Mouse (Mus musculus) G1E (cell line): ENCODE data around the gene Drc3. TPM values are rescaled to one million over a fixed set of nuclear protein-coding genes. Genes with fewer than 3 reads are reported as not detected.

Source experiments
- ATAC-seq: 2 replicates; pipeline ENCODE4 v1.8.0; 2016; ENCODE audit warnings: mild to moderate bottlenecking; ENCODE audit not compliant: insufficient number of reproducible peaks, poor library complexity, low FRiP score, severe bottlenecking; ENCODE audit errors: extremely low read depth
- DNase-seq: peaks from one replicate; pipeline ENCODE4 v3.0.0; 2012; ENCODE audit warnings: low spot score
- H3K27me3 ChIP-seq: 2 replicates; pipeline ENCODE4 v1.6.1; 2012; ENCODE audit warnings: mild to moderate bottlenecking, low read length, inconsistent platforms; ENCODE audit not compliant: insufficient read depth
- H3K36me3 ChIP-seq: replicated peaks from 2 replicates; pipeline ENCODE3; 2012; ENCODE audit warnings: mild to moderate bottlenecking, inconsistent platforms
- H3K4me1 ChIP-seq: 2 replicates; pipeline ENCODE4 v1.6.1; 2012; ENCODE audit warnings: low read depth, low read length, inconsistent platforms, mixed read lengths; ENCODE audit not compliant: insufficient read depth
- H3K4me3 ChIP-seq: 2 replicates; pipeline ENCODE4 v1.5.1; 2012; ENCODE audit warnings: low read depth, mild to moderate bottlenecking, inconsistent platforms, low read length, moderate library complexity, mixed read lengths
- H3K9me3 ChIP-seq: replicated peaks from 2 replicates; pipeline ENCODE4 v1.6.1; 2012; ENCODE audit warnings: inconsistent platforms
- CTCF ChIP-seq: IDR thresholded peaks from 2 replicates; pipeline ENCODE4 v1.5.1; 2012; ENCODE audit warnings: low read depth, low read length, inconsistent platforms, mixed read lengths
- GATA1 ChIP-seq: IDR thresholded peaks from 2 replicates; pipeline ENCODE4 v1.6.1; 2012; ENCODE audit warnings: borderline replicate concordance, low read length, inconsistent platforms, mixed read lengths
- GATA2 ChIP-seq: IDR thresholded peaks from 2 replicates; pipeline ENCODE4 v1.6.1; 2012; ENCODE audit warnings: low read depth, low read length, inconsistent platforms, borderline replicate concordance
- POLR2AphosphoS5 ChIP-seq: IDR thresholded peaks from 2 replicates; pipeline ENCODE4 v1.6.1; 2012; ENCODE audit warnings: low read depth, low read length, inconsistent platforms; ENCODE audit not compliant: insufficient replicate concordance
- TAL1 ChIP-seq: conservative IDR thresholded peaks from 2 replicates; pipeline ENCODE4 v1.6.1; 2012; ENCODE audit warnings: low read depth, low read length, inconsistent platforms, mixed read lengths
- polyA plus RNA-seq: library from polyadenylated mRNA; stranded (reverse); fragments of >175 nt; gene quantifications from 2 replicates; pipeline ENCODE4 v1.2.3, GENCODE M21; 2012
- total RNA-seq, 2 experiments: library from RNA; stranded (forward) in 1 of 2; stranded (reverse) in 1 of 2; fragments of 200-1000 nt in 1 of 2; fragments of >200 nt in 1 of 2; fragmentation: Nextera tagmentation in 1 of 2; gene quantifications; 2 replicates each; pipeline ENCODE4 v1.2.3; 2014 to 2017

Drc3 gene
- total and polyA plus RNA-seq, 3 experiments, result 0.07 to 1.4 (median 1.1) TPM

DNA sequence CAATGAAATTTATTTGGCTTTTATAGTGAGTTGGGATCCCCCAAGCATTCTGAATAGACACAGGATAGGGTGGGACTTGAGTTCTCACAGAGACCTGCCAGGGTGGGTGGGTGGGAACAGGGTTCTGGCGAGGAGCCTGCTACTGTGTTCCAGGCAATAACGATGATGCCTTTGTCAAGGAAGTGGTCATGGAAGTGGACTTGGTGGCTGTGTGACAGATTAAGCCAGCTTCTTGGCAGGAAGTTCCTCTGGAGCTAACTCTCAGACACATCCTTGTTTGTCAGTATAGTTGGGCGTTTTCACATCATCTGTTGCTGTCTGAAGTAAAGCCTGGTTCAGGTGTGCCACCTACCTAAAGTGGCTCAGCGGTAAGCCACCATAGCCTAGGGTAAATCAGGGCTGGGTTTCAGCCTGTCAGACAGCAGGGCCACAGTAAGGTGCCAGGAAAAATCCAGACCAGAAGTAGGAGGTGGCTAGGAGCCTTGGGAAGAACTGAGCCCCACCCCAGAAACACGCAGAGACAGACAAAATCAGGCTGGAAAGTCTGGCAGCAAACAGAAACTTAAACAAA, 7.6 kb downstream of the Drc3 start:
- no peak for DNase-seq
- no peaks in the 10 kb centered on the region for H3K36me3 ChIP-seq
- no peaks in the 10 kb centered on the region for H3K4me1 ChIP-seq
- no peak overlapping the region for H3K4me3 ChIP-seq
- TF ChIP-seq GATA2 (no peak), GATA1 (no peak), TAL1 (no peak)
- no peaks in the 10 kb centered on the region for H3K9me3 ChIP-seq
- H3K27me3 ChIP-seq, result peaks cover 41% of the 10 kb centered on the region
- ATAC-seq, result no peak

DNA sequence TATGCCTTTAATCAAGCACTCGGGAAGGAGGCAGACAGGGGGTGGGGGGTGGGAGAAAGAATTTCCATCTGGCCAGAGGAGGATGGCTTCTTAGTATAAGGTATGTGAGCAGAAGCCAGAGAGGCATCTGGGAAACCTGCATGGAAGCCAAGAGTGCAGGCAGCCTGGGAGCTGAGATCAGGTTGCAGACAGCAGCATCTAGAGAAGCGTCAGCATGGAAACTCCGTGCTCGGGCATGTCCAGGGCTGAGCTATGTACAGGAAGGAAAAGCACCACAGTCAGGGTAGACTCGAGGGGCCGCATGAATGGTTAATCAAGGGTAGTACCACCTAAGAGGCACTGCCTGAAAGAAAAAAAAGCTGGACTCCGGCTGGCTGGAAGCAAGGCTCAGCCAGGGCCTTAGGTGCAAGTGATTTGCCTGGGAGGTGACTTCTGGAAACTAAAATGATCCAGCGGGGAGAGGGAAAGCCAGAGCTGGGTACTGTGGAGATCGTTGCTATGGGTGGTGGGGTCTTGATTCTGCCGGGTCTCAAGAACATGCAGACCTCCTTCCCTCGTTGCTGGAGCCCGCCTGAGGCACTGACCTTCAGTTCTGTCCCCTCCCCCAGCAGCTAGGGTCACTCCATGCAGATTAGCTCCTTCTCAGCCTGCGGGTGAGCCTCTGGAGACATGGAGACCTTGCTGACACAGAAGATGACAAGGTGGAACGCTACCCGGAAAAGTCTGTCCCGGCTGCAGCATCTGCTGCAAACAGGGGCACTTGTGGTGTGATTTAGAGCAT, 13.3 kb downstream of the Drc3 start:
- H3K27me3 ChIP-seq, result peaks cover 65% of the 10 kb centered on the region
- H3K36me3 ChIP-seq, result no peaks in the 10 kb centered on the region
- no peaks in the 10 kb centered on the region for H3K9me3 ChIP-seq
- peaks cover 12% of the 10 kb centered on the region; the same call in 1 of the 2 replicates for H3K4me1 ChIP-seq
- no peak overlapping the region for H3K4me3 ChIP-seq
- ATAC-seq, result no peak
- TF ChIP-seq TAL1, result no peak
- TF ChIP-seq GATA2, result no peak
- no peak for TF ChIP-seq CTCF
- no peak for TF ChIP-seq GATA1
- TF ChIP-seq POLR2AphosphoS5, result no peak
- no peak for DNase-seq

GRCm38 (mm10) chr11:60367256-60367655, 14.1 kb downstream of the Drc3 start:
- no peak for ATAC-seq
- TF ChIP-seq CTCF (no peak), GATA2 (no peak), POLR2AphosphoS5 (no peak), TAL1 (no peak), GATA1 (no peak)
- Histone ChIP-seq H3K36me3 (no peaks in the 10 kb centered on the region), H3K4me3 (no peak overlapping the region), H3K9me3 (no peaks in the 10 kb centered on the region), H3K27me3 (peaks cover 65% of the 10 kb centered on the region), H3K4me1 (peaks cover 12% of the 10 kb centered on the region; the same call in 1 of the 2 replicates)
- DNase-seq, result no peak

GRCm38 (mm10) chr11:60368909-60369308, 15.8 kb downstream of the Drc3 start:
- H3K27me3 ChIP-seq, result peaks cover 56% of the 10 kb centered on the region
- H3K9me3 ChIP-seq, result no peaks in the 10 kb centered on the region
- ATAC-seq (no peak), DNase-seq (no peak)
- H3K4me1 ChIP-seq, result peaks cover 12% of the 10 kb centered on the region; the same call in 1 of the 2 replicates
- no peak overlapping the region for H3K4me3 ChIP-seq
- TF ChIP-seq GATA2 (no peak), GATA1 (no peak), TAL1 (no peak), POLR2AphosphoS5 (no peak), CTCF (no peak)
- no peaks in the 10 kb centered on the region for H3K36me3 ChIP-seq

- Histone ChIP-seq H3K9me3 (no peaks in the 10 kb centered on the region), H3K4me3 (no peak overlapping the region), H3K27me3 (peaks cover 50% of the 10 kb centered on the region), H3K4me1 (peaks cover 12% of the 10 kb centered on the region; the same call in 1 of the 2 replicates), H3K36me3 (no peaks in the 10 kb centered on the region)
- TF ChIP-seq TAL1 (no peak), GATA2 (no peak), GATA1 (no peak), CTCF (no peak), POLR2AphosphoS5 (no peak)
- ATAC-seq (no peak), DNase-seq (no peak)
Observed at GRCm38 (mm10) chr11:60369448-60369847, 16.3 kb downstream of the Drc3 start.

- Histone ChIP-seq H3K4me1 (peaks cover 12% of the 10 kb centered on the region; the same call in 1 of the 2 replicates), H3K9me3 (no peaks in the 10 kb centered on the region), H3K4me3 (no peak overlapping the region), H3K27me3 (peaks cover 49% of the 10 kb centered on the region), H3K36me3 (no peaks in the 10 kb centered on the region)
- ATAC-seq (no peak), DNase-seq (no peak)
- TF ChIP-seq POLR2AphosphoS5 (no peak), CTCF (no peak), GATA1 (no peak), GATA2 (no peak), TAL1 (no peak)
Observed at GRCm38 (mm10) chr11:60370431-60370830, 17.3 kb downstream of the Drc3 start.
